Mouse (Mus musculus) cortical plate, adult 2 months (tissue): Measurements from ENCODE around the gene Asic1. TPM values are rescaled to one million over a fixed set of nuclear protein-coding genes. Genes with fewer than 3 reads are reported as not detected.
A peak's percentile ranks its signal among the peaks of the same experiment; 100 is the strongest.
"Not testable (repeated sequence)": the region's sequence is repeated elsewhere in the genome, so short reads cannot be mapped to it uniquely, and the experiment has no call there.

Source experiments
- H3K27ac ChIP-seq: fragments of 200-500 bp; 2 replicates; pipeline ENCODE4 v1.5.1; 2012; ENCODE audit warnings: low read length, control low read depth, inconsistent platforms; ENCODE audit not compliant: insufficient read depth
- H3K4me1 ChIP-seq: fragments of 200-500 bp; 2 replicates; pipeline ENCODE4 v1.6.1; 2011; ENCODE audit warnings: low read length; ENCODE audit not compliant: control insufficient read depth, insufficient read depth
- H3K4me3 ChIP-seq: fragments of 200-500 bp; 2 replicates; pipeline ENCODE4 v1.5.1; 2011; ENCODE audit warnings: mild to moderate bottlenecking, low read length, control low read depth; ENCODE audit not compliant: insufficient read depth
- CTCF ChIP-seq: fragments of 200-500 bp; IDR thresholded peaks from 2 replicates; pipeline ENCODE4 v1.5.1; 2011; ENCODE audit warnings: mild to moderate bottlenecking, control low read depth, low read length; ENCODE audit not compliant: insufficient read depth; ENCODE audit errors: extremely low read depth
- POLR2A ChIP-seq: fragments of 200-500 bp; IDR thresholded peaks from 2 replicates; pipeline ENCODE4 v1.6.1; 2011; ENCODE audit warnings: mild to moderate bottlenecking, low read length, control low read depth; ENCODE audit not compliant: insufficient read depth; ENCODE audit errors: extremely low read depth
- polyA plus RNA-seq: library from polyadenylated mRNA; depleted of rRNA; stranded (reverse); fragments of >200 nt; gene quantifications from 2 replicates; pipeline ENCODE4 v1.2.3, GENCODE M21; 2012

Gene Asic1
- polyA plus RNA-seq, 1 experiment: 59.0 TPM

DNA sequence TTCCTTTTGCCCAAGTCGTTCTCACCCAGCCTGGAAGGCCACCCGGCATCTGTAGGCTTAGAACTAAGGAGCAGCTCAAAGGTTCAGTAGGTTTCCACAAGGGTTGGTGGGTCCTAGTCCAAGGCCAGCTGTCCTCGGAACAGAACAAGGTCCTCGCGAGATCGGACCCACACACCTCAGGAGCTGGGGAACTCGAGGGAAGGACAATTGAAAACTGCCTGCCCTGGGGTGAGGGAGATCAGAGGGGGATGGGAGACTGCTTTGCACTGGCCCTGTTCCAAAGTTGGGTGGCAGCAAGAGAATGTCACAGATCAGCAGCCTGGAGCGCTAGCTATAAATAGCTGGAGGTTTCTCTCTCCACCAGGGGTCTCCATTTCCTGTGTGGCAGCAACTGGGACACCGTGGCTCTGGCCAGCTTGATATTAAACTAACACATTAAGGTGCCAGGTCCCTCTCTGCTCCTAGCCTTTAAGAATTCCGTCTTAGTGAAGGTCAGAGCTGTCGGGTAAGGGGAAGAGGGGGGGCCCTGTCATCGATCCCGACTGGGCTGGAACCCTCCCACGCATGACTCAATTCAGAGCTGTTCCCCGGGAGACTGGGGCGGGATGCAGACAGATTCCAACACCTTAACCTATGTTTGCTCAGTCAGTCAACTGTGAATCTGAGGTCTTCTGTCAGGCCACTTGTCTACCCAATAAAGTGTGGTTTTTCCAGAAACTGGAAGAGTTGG, 54.3 kb downstream of the Asic1 start:
- peak; percentile 33 for TF ChIP-seq CTCF
- TF ChIP-seq POLR2A: peak; percentile 27; the same call in 1 of the 2 replicates
- Histone ChIP-seq H3K27ac (peak overlapping the region; percentile 38), H3K4me3 (peak overlapping the region; percentile 70), H3K4me1 (peaks cover 4% of the 10 kb centered on the region)

GRCm38 (mm10) chr15:99725341-99726155, 55.4 kb downstream of the Asic1 start, which contains the start of gene Cox14:
Gene Cox14, plus strand, starts transcription at chr15:99725618.
- peak; percentile 90 for TF ChIP-seq POLR2A
- TF ChIP-seq CTCF: peak; percentile 94

GRCm38 (mm10) chr15:99726549-99726948, 56.4 kb downstream of the Asic1 start:
- no peak for TF ChIP-seq CTCF
- Histone ChIP-seq H3K4me3 (peak overlapping the region; percentile 70; the same call in 1 of the 2 replicates), H3K4me1 (peaks cover 4% of the 10 kb centered on the region), H3K27ac (no peak overlapping the region)

More at GRCm38 (mm10) chr15:99725341-99726155, 55.4 kb downstream of the Asic1 start, which contains the start of gene Cox14:
- peaks cover 4% of the 10 kb centered on the region for H3K4me1 ChIP-seq
- H3K27ac ChIP-seq: peak within 1 kb of the TSS; percentile 38
- H3K4me3 ChIP-seq: peak within 1 kb of the TSS; percentile 70

- H3K27ac ChIP-seq, H3K4me1 ChIP-seq, H3K4me3 ChIP-seq: not testable (repeated sequence)
Measured at GRCm38 (mm10) chr15:99727039-99727438, 56.9 kb downstream of the Asic1 start.

DNA sequence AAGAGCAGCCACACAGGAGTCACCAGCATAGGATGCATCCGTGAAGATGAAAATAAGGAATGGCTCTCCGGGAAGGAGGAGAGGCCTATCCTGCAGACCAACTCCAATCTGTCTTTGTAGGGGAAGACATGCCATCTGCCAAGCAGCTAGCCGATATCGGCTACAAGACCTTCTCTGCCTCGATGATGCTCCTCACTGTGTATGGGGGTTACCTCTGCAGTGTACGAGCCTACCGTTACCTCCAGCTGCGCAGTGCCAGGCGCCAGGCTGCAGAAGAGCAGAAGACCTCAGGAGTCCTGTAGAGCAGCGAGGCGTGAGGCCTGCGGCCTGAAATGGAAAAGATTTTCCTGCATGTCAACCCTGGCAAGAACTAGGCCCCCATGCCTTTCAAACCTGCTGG, 57.4 kb downstream of the Asic1 start:
- no peak overlapping the region for H3K4me3 ChIP-seq
- peaks cover 4% of the 10 kb centered on the region for H3K4me1 ChIP-seq
- H3K27ac ChIP-seq: no peak overlapping the region
- TF ChIP-seq POLR2A (no peak), CTCF (no peak)

DNA sequence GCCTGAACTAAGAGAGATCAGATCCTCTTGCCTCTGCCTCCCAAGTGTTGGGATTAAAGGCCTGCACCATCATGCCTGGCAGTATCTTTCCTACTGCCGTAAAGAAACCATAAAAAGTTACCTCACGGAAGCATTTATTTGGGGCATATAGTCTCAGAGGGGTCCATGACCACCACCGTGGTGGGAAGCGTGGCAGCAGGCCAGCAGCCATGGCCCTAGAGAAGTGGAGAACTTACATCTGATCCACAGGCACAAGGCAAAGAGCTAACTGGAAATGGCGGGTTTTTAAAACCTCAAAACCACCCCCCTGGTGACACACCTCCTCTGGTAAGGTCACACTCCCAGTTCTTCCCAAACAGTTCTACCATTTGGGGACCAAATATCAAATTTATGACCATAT, 58.0 kb downstream of the Asic1 start:
- no peak overlapping the region for H3K4me3 ChIP-seq
- peaks cover 2% of the 10 kb centered on the region; the same call in 1 of the 2 replicates for H3K4me1 ChIP-seq
- H3K27ac ChIP-seq: no peak overlapping the region
- TF ChIP-seq CTCF (no peak), POLR2A (no peak)

DNA sequence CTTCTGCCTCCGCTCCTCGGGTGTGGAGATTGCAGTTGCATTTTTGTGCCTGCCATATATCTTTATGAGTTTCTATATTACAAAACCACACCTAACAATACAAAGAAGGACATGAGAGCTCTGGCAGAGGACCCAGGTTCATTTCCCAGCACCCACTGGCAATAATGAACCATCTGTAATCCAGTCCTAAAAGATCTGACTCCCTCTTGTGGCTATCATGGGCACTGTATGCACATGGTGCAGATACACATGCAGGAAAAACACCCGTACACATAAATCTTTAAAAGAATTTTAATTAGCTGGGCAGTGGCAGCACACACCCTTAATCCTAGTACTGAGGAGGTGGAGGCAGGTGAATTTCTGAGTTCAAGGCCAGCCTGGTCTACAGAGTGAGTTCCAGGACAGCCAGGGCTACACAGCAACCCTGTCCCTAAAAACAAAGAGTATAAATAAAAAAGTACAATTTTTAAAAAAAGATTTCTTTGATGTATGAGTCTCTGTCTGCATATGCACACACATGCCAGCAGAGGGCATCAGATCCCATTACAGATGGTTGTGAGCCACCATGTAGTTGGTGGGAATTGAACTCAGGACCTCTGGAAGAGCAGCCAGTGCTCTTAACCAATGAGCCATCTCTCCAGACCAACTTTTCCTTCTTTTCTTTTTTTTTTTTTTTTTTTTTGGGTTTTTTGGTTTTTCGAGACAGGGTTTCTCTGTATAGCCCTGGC, 59.1 kb downstream of the Asic1 start:
- Histone ChIP-seq H3K4me1 (peaks cover 2% of the 10 kb centered on the region; the same call in 1 of the 2 replicates), H3K27ac (no peak overlapping the region), H3K4me3 (no peak overlapping the region)
- TF ChIP-seq CTCF: 0 out of 2 replicates have a peak, but pooled peaks have one; percentile 4
- TF ChIP-seq POLR2A: no peak

GRCm38 (mm10) chr15:99731167-99731566, 61.0 kb downstream of the Asic1 start:
- TF ChIP-seq CTCF (no peak), POLR2A (no peak)
- Histone ChIP-seq H3K4me1 (0 out of 2 replicates have a peak, but pooled peaks cover 2% of the 10 kb centered on the region), H3K4me3 (no peak overlapping the region), H3K27ac (no peak overlapping the region)

DNA sequence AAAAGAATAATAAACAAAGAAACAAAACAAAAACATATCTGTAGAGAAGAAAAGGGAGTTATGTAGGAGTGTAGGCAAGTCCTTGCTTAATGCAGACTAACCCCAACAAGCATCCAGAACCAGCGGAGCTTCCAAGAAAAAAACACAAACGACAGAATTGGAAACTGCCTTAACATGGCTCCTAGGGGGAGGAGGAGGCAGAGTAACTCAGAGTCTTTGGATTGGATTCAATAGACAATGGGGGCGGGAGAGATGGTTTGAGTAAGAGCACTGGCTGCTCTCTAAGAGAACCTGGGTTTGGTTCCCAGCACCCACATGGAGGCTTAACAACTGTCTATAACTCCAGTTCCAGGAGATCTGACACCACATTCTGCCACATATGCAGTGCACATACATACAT, 61.5 kb downstream of the Asic1 start:
- H3K4me3 ChIP-seq: no peak overlapping the region
- H3K27ac ChIP-seq: no peak overlapping the region
- 0 out of 2 replicates have a peak, but pooled peaks cover 3% of the 10 kb centered on the region for H3K4me1 ChIP-seq
- no peak for TF ChIP-seq POLR2A
- TF ChIP-seq CTCF: no peak
